Mouse (Mus musculus) spleen, postnatal 14 days (tissue): ENCODE measurements around the gene Tmem119.

Experiments
- DNase-seq, 2 experiments: peaks; one replicate each; pipeline ENCODE4 v3.0.0; 2021 to 2022; ENCODE audit warnings: low spot score in 2 of 2

Tmem119 gene

DNA sequence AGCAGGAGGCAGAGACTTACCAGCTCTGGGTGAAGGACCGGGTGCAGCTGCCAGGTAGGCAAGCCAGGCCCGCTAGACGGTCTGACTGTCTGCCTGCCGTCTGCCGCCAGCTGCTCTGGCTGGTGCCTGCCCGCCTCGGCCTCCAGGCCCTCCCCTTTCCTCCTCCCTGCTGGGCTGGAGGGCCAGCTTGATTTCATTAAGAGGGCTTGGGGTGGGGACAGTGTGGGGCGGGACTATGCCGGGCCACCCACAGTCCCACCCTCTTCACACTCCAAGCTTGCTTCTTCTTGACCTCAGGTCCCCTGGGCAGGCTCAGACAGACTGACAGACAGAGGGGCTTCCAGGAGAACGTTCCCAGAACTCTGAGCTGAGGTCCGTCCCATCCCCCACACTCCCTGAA is at the start of gene Tmem119:
Tmem119 (minus strand) TSS at position 237 of the 400 bp plus-strand sequence.
- DNase-seq: no peak

DNA sequence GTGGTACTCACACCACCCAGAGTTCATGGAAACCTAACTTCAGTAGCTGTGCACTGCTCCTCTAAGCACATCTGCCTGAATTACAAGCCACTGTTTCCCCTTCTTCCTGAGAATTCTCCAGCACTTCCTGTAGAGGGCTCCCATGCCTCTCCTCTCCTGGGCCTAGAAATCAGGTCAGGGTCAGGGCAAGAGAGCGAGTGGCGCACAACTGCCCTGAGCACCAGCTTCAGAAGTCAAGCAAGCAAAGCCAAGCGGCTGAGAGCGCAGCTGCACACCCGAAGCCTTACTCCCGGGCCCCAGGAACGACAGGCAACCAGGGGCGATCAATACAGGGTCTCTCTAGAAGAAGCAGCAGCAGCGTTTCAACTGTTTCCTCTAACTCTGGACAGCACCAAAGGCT is 47.3 kb upstream of the Tmem119 start:
- DNase-seq: no peak

DNA sequence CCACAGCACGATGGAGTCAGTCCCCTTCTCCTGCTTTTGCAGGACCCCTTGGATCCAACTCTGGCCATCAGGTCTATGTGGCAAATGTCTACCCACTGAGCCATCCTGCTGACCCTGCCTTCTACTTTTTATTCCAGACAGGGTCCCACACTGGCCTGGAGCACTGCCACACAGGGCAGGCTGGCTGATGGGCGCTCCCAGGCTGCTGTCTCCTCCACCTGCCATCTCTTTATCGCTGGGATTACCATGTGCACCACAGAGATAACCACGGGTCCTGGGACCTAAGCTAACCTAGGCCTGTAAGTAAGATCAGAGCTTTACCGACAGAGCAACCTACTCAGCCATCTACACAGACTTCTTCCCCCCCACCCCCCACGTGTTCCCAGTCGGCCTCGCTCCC is 46.3 kb upstream of the Tmem119 start:
- peak in 1 of 2 experiments; percentile 45 for DNase-seq

DNA sequence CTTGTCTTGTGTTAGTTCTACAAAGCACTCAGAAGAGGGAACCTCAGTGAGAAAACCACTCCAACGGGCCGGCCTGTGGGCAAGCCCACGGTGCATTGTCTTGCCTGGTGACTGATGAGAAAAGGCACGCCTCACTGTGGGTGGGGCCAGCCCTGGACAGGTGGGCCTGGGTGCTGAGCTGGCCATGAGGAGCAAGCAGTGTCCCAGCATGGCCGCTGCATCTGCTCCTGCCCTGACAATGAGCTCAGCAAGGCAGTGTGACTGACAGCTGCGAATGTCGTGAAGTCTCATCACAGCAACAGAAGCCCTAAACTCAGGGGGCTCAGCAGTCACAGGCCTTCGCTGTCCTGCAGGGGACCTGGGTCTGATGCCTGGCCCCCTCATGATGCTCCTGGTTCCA is 45.3 kb upstream of the Tmem119 start:
- DNase-seq: no peak

DNA sequence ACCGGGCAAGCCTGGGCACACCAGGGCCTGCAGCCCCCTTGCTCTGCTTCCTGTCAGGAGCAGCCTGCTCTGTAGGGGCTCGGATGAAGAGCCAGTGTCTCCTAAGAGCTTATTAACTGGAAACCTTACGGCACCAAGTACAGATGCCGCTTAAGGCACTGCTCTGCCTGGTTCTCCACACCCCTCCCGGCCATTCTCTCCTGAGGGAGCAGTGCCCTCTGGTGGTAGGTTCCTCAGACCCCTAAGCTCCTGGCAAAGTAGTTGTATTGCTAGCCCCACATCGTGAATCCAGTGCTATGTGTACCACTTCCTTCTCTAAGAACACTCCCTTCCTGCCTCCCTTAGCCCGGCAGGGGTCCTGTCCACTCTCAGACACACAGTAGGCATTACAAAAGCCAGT is 44.4 kb upstream of the Tmem119 start:
- DNase-seq: peak; percentile 75 to 83

DNA sequence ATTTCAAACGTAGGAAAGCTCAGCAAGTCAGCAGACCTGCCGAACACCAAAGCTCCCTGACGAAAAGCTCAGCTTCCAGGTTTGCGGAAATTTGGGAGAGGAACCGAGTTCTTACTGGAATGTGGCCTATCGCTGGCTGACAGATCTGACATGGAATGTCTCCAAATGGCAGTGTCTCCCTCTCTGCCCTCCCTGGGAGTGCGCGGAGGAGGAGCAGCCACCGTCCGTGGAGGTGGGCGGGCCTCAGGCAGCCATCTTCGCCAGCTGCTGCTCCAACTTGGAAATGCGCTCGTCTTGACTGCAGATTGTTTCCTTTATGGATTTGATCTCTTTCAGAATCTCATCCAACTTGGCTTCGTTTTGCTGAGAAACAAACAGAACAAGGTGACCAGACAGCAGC is 43.8 kb upstream of the Tmem119 start:
- no peak for DNase-seq

DNA sequence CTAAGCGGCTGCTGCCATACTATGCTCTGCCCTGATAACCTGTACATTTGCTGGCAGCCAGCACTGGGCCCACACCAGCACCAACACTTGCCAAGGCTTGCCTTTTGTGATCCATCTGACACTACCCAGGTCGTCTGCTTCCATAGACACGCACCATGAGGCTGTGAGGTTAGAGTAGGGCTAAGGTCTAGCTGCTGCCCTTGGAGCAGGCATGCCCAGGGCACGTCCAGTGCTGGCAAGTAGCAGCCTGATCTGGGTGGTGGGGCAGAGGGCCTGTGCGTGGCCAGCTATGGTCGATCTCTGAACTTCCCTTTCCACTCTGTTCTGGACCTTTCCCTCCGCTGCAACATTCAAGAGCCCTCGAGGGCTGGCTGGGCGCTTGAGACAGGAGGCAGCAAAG is 42.6 kb upstream of the Tmem119 start:
- DNase-seq: no peak

DNA sequence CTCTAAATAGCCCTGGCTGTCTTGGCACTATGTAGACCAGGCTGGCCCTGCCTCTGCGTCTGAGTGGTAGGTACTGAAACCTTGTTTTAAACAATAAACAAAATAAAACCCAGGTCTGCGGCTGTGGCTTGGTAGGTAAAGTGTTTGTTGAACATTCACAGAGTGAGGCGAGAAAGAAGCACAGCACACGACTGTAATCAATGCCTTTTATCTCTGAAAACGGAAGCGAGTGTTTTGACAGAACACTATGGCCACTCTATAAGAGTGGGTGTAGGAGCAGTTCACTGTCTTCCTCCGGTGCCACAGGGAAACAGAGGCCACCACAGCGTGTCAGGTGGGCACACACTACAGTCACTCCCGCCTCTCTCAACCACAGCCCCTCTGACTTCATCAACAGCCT is 41.9 kb upstream of the Tmem119 start:
- no peak for DNase-seq

DNA sequence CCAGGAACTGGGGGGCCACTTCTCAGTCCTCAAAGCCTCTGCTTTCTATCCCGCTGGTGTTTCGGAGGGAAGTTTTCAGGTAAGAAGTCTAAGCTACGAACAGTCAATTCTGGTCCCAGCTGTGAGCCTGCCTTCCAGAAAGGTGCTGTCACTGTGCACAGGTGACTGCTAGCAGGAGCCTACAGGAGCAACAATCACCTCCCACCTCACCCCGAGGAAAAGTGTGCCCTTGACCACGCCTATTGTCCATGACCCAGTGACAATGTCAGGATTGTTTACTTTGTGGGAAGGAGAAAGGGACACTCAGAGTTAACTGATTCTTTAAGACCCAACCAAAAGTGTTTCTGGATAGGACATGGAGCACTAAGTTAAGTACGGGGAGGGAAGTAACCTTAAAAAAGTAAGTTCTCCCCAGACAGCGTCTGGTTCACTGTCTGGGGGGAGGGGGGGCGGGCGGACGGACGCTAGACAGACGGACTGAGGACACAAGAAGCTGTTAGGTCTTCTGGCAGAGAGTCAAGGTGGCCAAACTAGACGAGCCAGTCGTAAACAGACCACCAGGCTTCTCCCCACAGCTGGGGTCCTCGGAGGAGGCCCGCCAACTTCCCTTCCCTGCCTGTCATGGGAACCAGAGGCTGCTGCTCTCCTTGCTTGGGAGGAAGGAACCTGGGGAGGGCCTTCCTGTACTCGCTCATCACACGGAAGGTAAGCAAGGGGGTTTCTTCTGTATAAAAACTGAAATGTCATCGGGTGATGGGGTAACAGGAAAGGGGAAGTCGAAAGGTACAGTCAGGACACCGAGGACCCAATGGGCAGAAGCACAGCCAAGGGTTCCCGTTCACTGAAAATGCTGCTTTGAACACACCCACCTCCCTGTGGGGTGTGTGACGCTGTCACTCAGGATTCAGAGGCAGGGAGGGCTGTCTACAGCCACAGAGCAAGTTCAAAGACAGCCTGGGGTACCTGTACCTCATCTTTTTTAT is 41.2 kb upstream of the Tmem119 start:
- DNase-seq: no peak

DNA sequence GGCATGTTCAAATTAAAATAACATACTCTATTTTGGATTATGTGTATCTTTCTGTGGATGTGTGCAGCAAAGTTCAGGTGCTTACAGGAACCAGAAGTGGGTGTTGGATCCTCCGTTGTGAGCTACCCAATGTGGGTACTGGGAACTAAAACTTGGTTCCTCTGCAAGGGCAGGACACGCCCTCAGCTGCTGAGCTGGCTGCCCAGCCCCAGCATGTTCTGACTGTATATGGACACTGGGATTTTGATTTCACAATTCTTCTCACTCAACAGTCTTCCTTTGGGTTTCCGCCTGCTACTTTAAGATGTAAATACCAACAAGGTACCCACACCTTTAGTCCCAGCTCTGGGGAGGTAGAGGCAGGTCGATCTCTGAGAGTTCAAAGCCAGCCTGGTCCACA is 40.1 kb upstream of the Tmem119 start:
- DNase-seq: no peak

DNA sequence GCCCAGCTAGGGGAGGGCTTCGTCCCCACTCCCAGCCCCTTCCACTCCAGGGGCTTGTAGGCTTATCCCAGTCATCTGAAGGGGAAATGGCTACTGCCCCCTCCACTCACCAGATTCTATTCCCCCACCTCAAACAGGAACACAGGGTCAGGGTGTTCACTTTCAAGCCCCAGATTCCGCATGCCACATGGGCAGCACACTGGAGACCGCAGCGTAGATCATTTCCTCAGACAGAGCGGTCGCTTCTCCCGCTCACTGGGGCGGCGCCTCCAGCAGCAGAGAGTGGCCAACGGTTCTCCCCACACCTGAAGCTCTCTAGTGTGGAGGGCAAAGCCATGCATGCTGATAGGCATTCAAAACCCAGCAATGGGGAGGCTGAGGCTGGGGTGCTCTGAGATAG is 36.6 kb upstream of the Tmem119 start:
- no peak for DNase-seq

DNA sequence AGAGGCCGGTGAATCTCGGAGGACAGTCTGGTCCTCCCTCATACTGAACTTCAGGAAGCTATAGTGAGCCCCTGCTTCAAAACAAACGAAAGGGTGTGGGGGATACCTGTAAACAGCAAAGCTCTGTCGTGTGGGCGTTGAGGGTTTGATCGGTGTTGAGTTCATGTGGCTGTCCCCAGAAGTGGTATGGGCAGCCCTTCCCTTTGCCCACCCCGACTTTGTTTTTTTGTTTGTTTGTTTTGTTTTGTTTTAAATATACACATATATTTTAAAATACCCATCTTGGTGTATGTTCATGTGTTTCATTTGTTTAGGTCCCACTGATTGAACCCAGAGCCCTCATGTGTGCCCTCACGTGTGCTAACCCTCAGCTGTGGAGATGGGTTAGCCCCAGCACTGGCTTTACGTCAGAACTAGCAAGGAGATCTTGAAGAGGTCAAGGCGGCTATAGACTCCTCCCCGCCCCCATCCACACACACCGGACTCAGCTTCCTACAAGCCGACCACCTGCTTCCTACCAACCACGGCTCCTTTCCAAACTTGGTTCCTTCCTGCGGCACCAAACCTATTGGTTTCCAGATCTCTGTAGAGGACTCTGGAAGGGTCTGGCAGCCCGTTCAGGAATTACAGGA is 33.1 kb upstream of the Tmem119 start:
- no peak for DNase-seq

DNA sequence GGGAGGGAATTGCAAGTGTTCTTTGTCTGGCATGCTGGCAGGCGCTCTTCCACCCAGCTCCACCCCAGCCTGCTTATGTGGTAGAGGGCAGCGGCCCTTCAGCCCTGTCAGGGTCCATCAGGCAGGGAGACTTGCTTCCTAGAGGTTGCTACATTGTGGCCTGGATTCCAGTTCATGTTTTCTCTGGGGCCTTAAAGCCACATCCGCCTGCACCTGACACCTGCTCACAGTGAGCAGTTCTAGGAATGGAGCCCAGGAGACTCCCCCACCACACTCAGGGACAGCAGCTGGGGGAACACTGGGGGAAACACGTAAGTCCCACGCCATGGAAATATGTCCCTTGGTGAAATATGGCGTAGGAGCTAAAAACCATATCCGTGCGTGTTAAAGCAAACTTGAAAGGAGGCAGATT is 32.2 kb upstream of the Tmem119 start, which contains the start of gene Selplg:
Selplg (minus strand) TSS at position 155 of the 412 bp plus-strand sequence.
- DNase-seq: peak in 1 of 2 experiments; percentile 35

DNA sequence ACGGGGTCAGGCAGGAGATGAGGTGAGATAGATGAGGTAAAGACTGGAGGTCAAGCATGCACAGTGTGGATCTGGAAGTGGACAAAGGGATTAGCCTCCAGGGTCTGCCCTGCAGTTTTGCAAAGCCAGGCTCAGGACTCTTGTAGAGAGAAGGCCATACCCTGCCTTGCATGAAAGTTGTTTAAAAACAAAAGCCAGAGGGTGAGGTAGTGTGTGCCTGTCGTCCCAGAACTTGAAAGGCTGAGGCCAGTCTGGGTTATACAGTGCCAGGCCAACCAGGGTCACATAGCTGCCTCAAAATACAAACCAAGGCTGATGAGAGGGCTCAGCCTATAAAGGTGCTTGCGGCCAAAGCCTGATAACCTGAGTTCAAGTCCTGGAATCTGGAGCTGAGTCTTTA is 31.4 kb upstream of the Tmem119 start:
- DNase-seq: no peak

DNA sequence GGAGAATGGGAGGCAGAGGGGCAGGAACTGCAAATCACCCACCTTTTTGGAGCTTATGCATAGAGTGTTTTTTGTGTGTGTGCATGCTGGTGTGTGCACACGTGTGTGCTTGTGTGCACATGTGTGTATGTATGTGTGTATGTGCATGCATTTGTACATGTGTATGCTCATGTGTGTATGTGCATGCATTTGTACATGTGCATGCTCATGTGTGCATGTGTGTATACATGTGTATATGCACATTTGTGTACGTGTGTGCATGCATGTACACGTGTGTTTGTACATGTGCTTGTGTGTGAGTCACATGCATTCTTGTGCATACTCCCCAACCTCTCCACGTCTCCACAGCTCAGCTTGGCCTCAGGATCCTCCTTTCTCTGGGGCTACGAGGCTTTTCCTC is 30.5 kb upstream of the Tmem119 start:
- DNase-seq: no peak

DNA sequence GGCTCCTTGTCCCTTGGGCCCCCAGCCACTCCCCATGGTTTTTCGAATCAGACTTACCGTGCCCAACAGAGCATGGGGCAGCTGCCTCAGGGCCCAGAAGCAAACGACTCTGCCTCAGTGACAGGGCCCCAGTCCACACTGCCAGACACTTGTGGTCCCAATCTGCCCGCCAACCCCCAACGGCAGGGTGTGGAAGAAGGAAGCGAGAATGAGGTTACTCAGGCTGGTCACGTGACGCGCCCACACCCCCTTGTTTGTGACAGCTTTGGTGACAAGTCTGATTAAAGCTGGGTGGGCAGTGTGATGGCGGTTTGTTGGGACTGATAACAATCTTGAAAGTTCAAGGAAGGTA is 30.0 kb upstream of the Tmem119 start:
- peak; percentile 69 to 78 for DNase-seq

DNA sequence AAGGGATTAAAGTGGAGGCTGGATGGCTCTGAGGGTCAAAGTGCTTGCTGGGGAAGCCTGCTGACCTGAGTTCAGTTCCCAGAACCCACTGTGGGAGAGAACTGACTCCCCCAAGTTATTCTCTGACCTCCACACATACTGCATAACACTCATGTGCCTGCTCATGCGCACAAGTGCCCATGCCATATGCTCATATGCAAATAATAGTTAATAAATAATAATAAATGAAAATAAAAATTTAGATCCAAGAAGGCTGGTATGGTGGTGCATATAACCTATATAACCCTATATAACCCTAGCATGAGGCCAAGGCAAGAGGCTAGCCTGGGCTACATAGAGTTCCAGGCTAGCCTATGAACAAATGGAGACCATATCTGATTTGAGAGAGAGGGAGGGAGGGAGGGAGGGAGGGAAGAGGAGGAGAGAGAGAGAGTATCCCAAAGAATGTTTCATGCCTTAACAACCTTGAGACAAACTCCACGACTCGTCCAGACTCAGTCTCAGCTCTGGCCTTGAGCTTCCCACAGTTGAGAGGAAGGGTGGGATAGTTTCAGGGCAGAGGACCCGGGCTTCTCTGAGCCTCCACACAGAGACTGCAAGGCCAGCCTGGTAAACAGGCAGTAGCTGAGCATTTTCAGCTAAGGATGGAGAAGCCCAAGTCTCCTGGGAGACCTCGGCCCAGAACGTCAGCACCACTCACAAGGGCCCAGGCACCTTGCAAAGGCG is 29.4 kb upstream of the Tmem119 start:
- DNase-seq: no peak

DNA sequence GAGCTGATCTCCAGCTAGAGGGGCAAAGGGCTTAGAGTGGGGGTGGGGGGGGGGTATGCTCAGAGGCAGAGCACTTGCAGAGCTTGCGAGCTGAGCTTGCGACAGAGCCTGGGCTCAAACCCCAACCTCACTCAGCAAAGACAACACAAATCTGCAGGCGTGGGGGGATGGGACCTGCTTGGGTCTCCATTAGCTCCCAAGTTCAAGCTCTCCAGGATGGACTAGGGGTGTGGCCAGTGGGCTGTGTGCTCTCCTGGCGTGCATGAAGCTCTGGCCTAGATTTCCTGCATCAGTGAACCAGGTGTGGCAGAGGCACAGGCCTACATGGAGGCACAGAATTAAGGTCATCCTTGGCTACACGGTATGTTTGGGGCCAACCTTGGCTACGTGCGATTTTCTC is 28.2 kb upstream of the Tmem119 start:
- DNase-seq: no peak

DNA sequence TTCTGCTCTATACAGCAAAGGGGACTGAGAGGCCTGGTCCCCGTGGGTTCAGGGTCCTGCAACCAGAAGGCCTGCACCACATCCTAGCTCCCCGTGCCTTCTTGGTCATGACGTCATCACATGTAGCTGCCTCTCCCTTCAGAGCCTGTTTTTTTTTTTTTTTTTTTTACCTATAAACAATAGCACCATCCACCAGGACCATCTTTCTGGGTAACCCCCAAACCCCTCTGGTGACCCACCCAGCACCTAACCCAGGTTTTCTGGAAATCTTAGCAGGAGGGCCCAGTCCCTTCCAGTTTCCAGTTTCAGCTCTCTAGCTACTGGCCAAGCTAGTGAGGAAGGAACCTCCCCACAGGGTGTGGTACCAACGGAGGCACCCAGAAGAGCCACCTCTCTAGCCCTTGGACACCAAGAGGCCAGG is 27.7 kb upstream of the Tmem119 start:
- no peak for DNase-seq

DNA sequence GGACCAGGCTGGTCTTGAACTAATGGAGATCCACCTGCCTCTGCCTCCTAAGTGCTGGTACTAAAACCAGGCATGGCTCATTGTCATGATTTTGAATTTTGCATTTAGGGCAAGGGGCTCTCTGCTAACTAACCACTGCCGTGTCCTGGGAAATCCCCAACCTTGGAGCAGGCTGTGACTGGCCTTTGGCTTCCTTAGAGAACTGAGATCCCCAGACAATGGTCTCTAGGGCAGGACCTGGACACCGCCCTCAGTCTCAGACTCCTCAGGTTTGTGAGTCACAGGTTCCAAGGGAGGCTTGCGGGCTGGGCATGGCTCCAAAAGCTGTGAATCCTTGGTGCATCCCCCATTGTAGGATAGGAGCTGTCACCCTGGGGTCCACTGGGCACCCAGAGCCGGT is 26.3 kb upstream of the Tmem119 start:
- DNase-seq: no peak

DNA sequence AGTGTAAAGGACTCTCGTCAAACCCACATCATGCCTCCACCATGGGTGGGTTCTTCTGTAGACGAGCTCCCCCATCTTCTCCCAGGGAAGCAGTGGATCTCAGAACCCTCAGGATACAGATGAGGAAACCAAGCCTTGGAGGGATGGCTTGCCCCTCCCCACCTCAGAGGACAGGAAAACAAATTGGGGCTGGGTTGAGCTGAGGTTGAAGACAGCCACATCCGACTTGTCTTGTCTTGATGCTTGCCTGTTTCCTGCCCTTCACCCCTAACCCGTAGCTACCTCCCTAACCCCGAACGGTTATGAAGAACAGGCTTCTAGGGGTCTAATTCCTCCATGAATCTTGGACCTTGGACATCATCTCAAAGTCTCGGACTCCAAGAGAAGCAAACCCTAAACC is 25.2 kb upstream of the Tmem119 start:
- DNase-seq: no peak

DNA sequence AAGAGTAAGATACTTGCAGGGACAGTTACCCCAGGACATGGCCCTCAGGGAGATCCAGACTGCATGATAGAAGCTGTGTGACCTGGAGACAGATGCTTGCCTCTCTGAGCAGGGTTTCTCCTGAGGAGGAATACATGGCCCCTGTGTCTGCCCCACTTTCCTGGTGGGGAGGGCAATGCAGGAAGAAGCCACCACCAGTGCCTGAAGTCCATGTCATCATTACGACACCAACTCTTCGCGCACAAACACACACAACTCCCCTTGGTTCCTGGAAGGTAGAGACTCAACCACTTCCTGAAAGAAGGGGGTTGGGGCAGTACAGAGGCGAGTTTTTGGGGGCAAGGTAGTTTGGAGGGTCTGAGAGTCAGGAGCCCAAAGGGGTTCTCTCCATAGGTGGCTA is 23.9 kb upstream of the Tmem119 start:
- no peak for DNase-seq
